Comparison of ENCODE assay signal across 8 mouse cellular contexts in the genomic region with DNA sequence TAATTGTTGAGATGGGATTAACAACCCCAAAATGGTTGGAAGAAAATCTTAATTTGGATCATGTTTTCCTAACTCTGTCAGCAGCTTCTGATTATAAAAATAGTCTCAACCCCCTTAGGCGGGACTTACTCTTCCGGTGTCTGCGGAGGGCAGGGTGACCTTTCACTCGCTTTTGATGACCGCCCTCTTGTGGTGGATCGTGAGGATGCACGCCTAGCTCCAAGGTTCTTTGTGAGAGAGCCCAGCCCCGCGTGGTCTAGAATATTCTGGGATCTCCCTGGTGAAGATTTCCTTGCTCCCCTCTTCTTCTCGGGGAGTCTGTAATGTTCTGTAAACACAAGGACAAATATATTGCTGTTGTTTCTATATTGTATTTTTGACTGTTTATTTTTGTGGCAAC. TPM values are rescaled to one million over a fixed set of nuclear protein-coding genes. Genes with fewer than 3 reads are reported as not detected.
DNase-seq lines count a peak whose midpoint lies in the region; ATAC-seq and TF ChIP-seq lines count a peak whose summit lies in the region.

No protein-coding gene starts in this region.

- intact Hi-C loops in heart, postnatal 10 days (cut with DNase I): loop anchor here (1.0 to 5.0 kb wide), 3 partner anchors 98 to 228 kb away; a partner anchor contains a TSS

- 0 out of 2 replicates have a peak overlapping the region, but pooled peaks have one; percentile 18 for H3K4me2 ChIP-seq in forebrain, embryonic 13.5 days
- H3K4me2 ChIP-seq in liver, embryonic 15.5 days: peak overlapping the region; percentile 53
- H3K4me2 ChIP-seq in neural tube, embryonic 12.5 days (replicated peaks): 0 out of 2 replicates have a peak overlapping the region, but pooled peaks have one; percentile 17
- peak overlapping the region; percentile 23; the same call in 1 of the 2 replicates for H3K4me2 ChIP-seq in stomach, postnatal 0 days (replicated peaks; ENCODE audit: low read depth)

- TF ChIP-seq CTCF in E14TG2a.4 (conservative IDR thresholded peaks at IDR 0.05; ENCODE audit: low read length): peak; percentile 81
- peak; percentile 97 for TF ChIP-seq CTCF in stomach, postnatal 0 days (IDR thresholded peaks at IDR 0.05; ENCODE audit: low read depth)

- WGBS in forebrain, embryonic 13.5 days: 1% methylated on average over 10 of the region's 10 CpGs
- WGBS in liver, embryonic 15.5 days (ENCODE audit: insufficient replicate concordance): under 1% methylated on average over 10 of the region's 10 CpGs
- WGBS in neural tube, embryonic 12.5 days: under 1% methylated on average over 10 of the region's 10 CpGs
- WGBS in stomach, postnatal 0 days: under 1% methylated on average over 10 of the region's 10 CpGs

- H3K27me3 ChIP-seq in E14TG2a.4 (ENCODE audit: insufficient read depth, low read length): no peaks in the 10 kb centered on the region
- no peaks in the 10 kb centered on the region for H3K27me3 ChIP-seq in forebrain, embryonic 13.5 days
- peaks cover 12% of the 10 kb centered on the region; the same call in 1 of the 2 replicates for H3K27me3 ChIP-seq in liver, embryonic 15.5 days
- no peaks in the 10 kb centered on the region for H3K27me3 ChIP-seq in neural tube, embryonic 12.5 days (replicated peaks)
- no peaks in the 10 kb centered on the region for H3K27me3 ChIP-seq in stomach, postnatal 0 days (ENCODE audit: control insufficient read depth, insufficient read depth, low read length)

- peaks cover 17% of the 10 kb centered on the region for H3K4me1 ChIP-seq in E14TG2a.4 (replicated peaks; ENCODE audit: low read depth, low read length)
- H3K4me1 ChIP-seq in forebrain, embryonic 13.5 days: peaks cover 5% of the 10 kb centered on the region; the same call in 1 of the 2 replicates
- peaks cover 12% of the 10 kb centered on the region for H3K4me1 ChIP-seq in liver, embryonic 15.5 days (replicated peaks)
- no peaks in the 10 kb centered on the region for H3K4me1 ChIP-seq in neural tube, embryonic 12.5 days
- no peaks in the 10 kb centered on the region for H3K4me1 ChIP-seq in stomach, postnatal 0 days (replicated peaks; ENCODE audit: control insufficient read depth, insufficient read depth)

- peak; percentile 91 to 94 for DNase-seq in heart, postnatal 10 days
- peak; percentile 92 for DNase-seq in kidney, postnatal 4 days
- peak; percentile 91 for DNase-seq in stomach, postnatal 0 days (ENCODE audit: low spot score)

- H3K9me3 ChIP-seq in E14TG2a.4 (ENCODE audit: low read length): no peaks in the 10 kb centered on the region
- H3K9me3 ChIP-seq in forebrain, embryonic 13.5 days (replicated peaks): no peaks in the 10 kb centered on the region
- H3K9me3 ChIP-seq in liver, embryonic 15.5 days (replicated peaks): no peaks in the 10 kb centered on the region
- H3K9me3 ChIP-seq in neural tube, embryonic 12.5 days: 0 out of 2 replicates have a peak, but pooled peaks cover 2% of the 10 kb centered on the region
- no peaks in the 10 kb centered on the region for H3K9me3 ChIP-seq in stomach, postnatal 0 days (ENCODE audit: control insufficient read depth, low read length)

- H3K36me3 ChIP-seq in E14TG2a.4 (ENCODE audit: insufficient read depth, low read length): no peaks in the 10 kb centered on the region
- H3K36me3 ChIP-seq in forebrain, embryonic 13.5 days (ENCODE audit: poor library complexity, severe bottlenecking): no peaks in the 10 kb centered on the region
- no peaks in the 10 kb centered on the region for H3K36me3 ChIP-seq in liver, embryonic 15.5 days (replicated peaks)
- H3K36me3 ChIP-seq in neural tube, embryonic 12.5 days: no peaks in the 10 kb centered on the region
- no peaks in the 10 kb centered on the region for H3K36me3 ChIP-seq in stomach, postnatal 0 days (ENCODE audit: control insufficient read depth, insufficient read depth, low read length)

- ATAC-seq in cerebellum, adult (ENCODE audit: insufficient number of reproducible peaks, low FRiP score, low TSS enrichment): peak; percentile 96
- ATAC-seq in forebrain, embryonic 13.5 days: peak; percentile 95
- peak; percentile 75 for ATAC-seq in liver, embryonic 15.5 days (ENCODE audit: insufficient read depth)
- peak; percentile 89 for ATAC-seq in neural tube, embryonic 12.5 days (ENCODE audit: low FRiP score, low read depth)
- peak; percentile 91 for ATAC-seq in stomach, postnatal 0 days (ENCODE audit: low FRiP score, low TSS enrichment)

- H3K4me3 ChIP-seq in E14TG2a.4 (replicated peaks; ENCODE audit: low read length): no peak overlapping the region
- H3K4me3 ChIP-seq in forebrain, embryonic 13.5 days: no peak overlapping the region
- peak overlapping the region; percentile 23; the same call in 1 of the 2 replicates for H3K4me3 ChIP-seq in liver, embryonic 15.5 days (replicated peaks)
- no peak overlapping the region for H3K4me3 ChIP-seq in neural tube, embryonic 12.5 days
- H3K4me3 ChIP-seq in stomach, postnatal 0 days (ENCODE audit: low read depth, low read length): peak overlapping the region; percentile 21; the same call in 1 of the 2 replicates

- no peak overlapping the region for H3K9ac ChIP-seq in forebrain, embryonic 13.5 days
- H3K9ac ChIP-seq in liver, embryonic 15.5 days: no peak overlapping the region
- no peak overlapping the region for H3K9ac ChIP-seq in neural tube, embryonic 12.5 days
- H3K9ac ChIP-seq in stomach, postnatal 0 days (ENCODE audit: low read length): no peak overlapping the region

- H3K27ac ChIP-seq in forebrain, embryonic 13.5 days: no peak overlapping the region
- H3K27ac ChIP-seq in liver, embryonic 15.5 days (replicated peaks): no peak overlapping the region
- H3K27ac ChIP-seq in neural tube, embryonic 12.5 days: no peak overlapping the region
- no peak overlapping the region for H3K27ac ChIP-seq in stomach, postnatal 0 days (replicated peaks)

- TF ChIP-seq EP300 in stomach, postnatal 0 days (optimal IDR thresholded peaks at IDR 0.05): no peak

RNA-seq across cellular contexts. Expression of a gene that starts 51.3 kb away (rescaled TPM):
- polyA plus RNA-seq in forebrain, embryonic 13.5 days (2015; fragmentation: Nextera tagmentation; extraction: Ambion mirVana): 3.6 and 3.8 TPM in 2 replicates
- 1 to 10 TPM; 1.4 to 2.4 TPM for total RNA-seq in heart, postnatal 10 days (2021)
- 1.6 and 1.7 TPM in 2 replicates for polyA plus RNA-seq in liver, embryonic 15.5 days (2015; fragmentation: Nextera tagmentation; extraction: Ambion mirVana)
- polyA plus RNA-seq in neural tube, embryonic 12.5 days (2016; fragmentation: Nextera tagmentation; extraction: Ambion mirVana): 3.4 and 3.9 TPM in 2 replicates
- polyA plus RNA-seq in stomach, postnatal 0 days (2015; fragmentation: Nextera tagmentation; extraction: Ambion mirVana): 98.7 and 104 TPM in 2 replicates

Comparison
In these comparisons a context has a peak if more than half of its experiments do, and no peak if none do; other contexts are left out.
1. H3K4me3 ChIP-seq: peak in liver, embryonic 15.5 days (single experiment) and stomach, postnatal 0 days (single experiment); none in E14TG2a.4 (single experiment), forebrain, embryonic 13.5 days (single experiment) and neural tube, embryonic 12.5 days (single experiment).
2. RNA of a gene that starts 51.3 kb away (polyA plus RNA-seq): 98.7 to 104 TPM in stomach, postnatal 0 days; 3.6 to 3.8 TPM in forebrain, embryonic 13.5 days, 3.4 to 3.9 TPM in neural tube, embryonic 12.5 days and 1.6 to 1.7 TPM in liver, embryonic 15.5 days; every median in the first group is over 10 times any median in the second.
3. Peak in every context shown above with its lines, with median percentiles within 50 percentile points of each other: ATAC-seq, H3K4me2 ChIP-seq and DNase-seq.